Mouse (Mus musculus): ENCODE data around the gene Col26a1.

DNA sequence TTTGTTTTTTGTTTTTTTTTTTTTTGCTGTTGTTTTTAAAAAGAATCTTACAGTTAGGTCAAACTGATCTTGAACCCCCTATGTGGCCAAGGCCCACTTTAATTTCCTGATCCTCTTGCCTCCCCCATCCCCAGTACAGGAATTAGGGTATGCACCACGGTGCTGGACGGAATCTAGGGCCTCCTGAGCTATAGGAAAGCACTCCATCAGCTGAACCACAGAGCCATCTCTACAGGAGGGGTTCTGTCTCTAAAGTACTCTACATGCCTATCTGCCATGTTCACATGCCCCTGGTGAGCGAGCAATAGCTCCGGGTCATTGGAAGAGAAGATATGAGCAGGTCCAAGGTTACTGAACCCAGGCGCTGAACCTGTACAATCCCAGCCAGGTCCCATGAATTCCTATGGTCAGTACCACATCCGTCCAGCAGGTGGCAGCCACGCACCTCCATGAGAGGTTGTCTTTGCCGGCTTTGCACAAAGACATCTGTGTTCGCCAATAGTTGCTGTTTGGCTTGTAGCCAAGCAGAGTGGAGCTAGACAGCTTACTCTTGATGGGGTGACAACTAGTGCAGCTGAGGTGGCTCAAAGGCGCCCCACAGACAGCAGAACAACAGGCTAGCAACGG, 92.3 kb downstream of the Col26a1 start:
- TF ChIP-seq CTCF (IDR thresholded peaks at IDR 0.05; ENCODE audit: control insufficient read depth, insufficient read depth, low read length) (peak; percentile 96), POLR2A (IDR thresholded peaks at IDR 0.05; ENCODE audit: borderline replicate concordance, control insufficient read depth, low read depth, low read length) (no peak)

Data from bone marrow, adult 2 months (tissue).